Mouse (Mus musculus): ENCODE data around the gene Socs2. TPM values are rescaled to one million over a fixed set of nuclear protein-coding genes. Genes with fewer than 3 reads are reported as not detected.

The Socs2 gene
- total and polyA plus RNA-seq, 3 experiments = 87.7 to 202 (median 136) TPM

DNA sequence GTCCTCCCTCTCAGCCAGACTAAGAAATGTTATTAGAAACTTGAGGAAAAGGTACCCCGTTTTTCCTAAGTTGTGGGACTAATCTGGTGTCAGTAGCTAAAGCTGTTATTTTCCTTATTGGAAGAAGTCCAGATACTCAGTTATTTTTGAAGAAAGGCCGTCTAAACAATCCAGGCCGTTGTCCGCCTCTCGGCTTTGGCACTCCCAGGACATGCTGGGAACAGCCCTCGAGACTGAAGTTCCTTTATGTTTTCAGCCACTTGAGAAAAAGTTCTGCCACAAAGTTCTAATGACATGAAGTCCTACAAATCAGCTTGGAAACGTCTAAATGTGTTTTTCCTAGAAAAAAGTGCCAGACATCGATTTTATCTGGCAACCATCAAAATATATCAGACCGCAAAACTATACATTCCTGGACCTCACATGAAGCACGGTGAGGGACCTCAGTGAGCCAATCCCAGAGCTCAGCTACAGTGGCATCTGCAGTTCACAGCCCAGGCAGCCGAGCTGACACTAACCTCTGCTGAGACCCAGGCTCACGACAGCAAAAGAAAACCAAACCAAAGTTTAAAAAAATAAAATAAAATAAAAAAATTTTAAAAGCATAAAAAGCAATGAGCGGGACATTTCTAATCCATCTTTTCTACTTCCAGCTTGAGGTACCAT, 17.2 kb downstream of the Socs2 start:
- TF ChIP-seq CTCF (IDR thresholded peaks at IDR 0.05; ENCODE audit: low read depth, low read length) = no peak
- TF ChIP-seq GATA1 (IDR thresholded peaks at IDR 0.05; ENCODE audit: borderline replicate concordance, low read length) = no peak
- no peak for TF ChIP-seq TAL1 (conservative IDR thresholded peaks at IDR 0.05; ENCODE audit: low read depth, low read length)
- no peak for TF ChIP-seq POLR2AphosphoS5 (IDR thresholded peaks at IDR 0.05; ENCODE audit: insufficient replicate concordance, low read depth, low read length)
- no peak for TF ChIP-seq GATA2 (IDR thresholded peaks at IDR 0.05; ENCODE audit: borderline replicate concordance, low read depth, low read length)
- H3K27me3 ChIP-seq (ENCODE audit: insufficient read depth, low read length) = peaks cover 3% of the 10 kb centered on the region; the same call in 1 of the 2 replicates
- peaks cover 31% of the 10 kb centered on the region for H3K36me3 ChIP-seq (replicated peaks)
- H3K4me3 ChIP-seq (ENCODE audit: low read depth, low read length) = no peak overlapping the region
- ATAC-seq (ENCODE audit: extremely low read depth, insufficient number of reproducible peaks, low FRiP score, poor library complexity, severe bottlenecking) (no peak), DNase-seq (ENCODE audit: low spot score) (no peak)
- H3K4me1 ChIP-seq (ENCODE audit: insufficient read depth, low read depth, low read length) = peaks cover 19% of the 10 kb centered on the region
- no peaks in the 10 kb centered on the region for H3K9me3 ChIP-seq (replicated peaks)

DNA sequence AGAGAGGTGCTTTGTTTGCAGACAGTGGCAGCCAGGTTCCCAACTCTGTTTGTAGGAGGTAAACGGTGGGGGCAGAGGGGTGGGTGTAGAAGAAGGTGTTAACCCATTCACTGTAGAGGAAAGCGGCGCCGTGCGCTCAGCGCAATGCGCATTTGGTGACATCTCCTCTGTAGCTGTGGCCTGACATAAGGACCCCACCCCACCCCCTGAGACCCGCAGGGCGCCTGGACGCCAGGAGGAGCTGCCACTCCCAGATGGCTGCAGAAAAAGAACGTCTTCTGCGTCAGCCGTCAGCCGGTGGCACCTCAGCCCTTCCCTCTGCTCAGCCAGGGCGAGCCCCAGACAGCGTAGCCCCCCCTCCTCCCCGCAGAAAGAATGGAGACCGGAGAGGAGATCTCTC, 18.5 kb downstream of the Socs2 start:
- Histone ChIP-seq H3K27me3 (ENCODE audit: insufficient read depth, low read length) (peaks cover 5% of the 10 kb centered on the region; the same call in 1 of the 2 replicates), H3K9me3 (replicated peaks) (no peaks in the 10 kb centered on the region), H3K4me3 (ENCODE audit: low read depth, low read length) (no peak overlapping the region), H3K36me3 (replicated peaks) (peaks cover 26% of the 10 kb centered on the region), H3K4me1 (ENCODE audit: insufficient read depth, low read depth, low read length) (peaks cover 19% of the 10 kb centered on the region)
- TF ChIP-seq GATA2 (IDR thresholded peaks at IDR 0.05; ENCODE audit: borderline replicate concordance, low read depth, low read length) = no peak
- no peak for TF ChIP-seq GATA1 (IDR thresholded peaks at IDR 0.05; ENCODE audit: borderline replicate concordance, low read length)
- TF ChIP-seq POLR2AphosphoS5 (IDR thresholded peaks at IDR 0.05; ENCODE audit: insufficient replicate concordance, low read depth, low read length) = no peak
- TF ChIP-seq TAL1 (conservative IDR thresholded peaks at IDR 0.05; ENCODE audit: low read depth, low read length) = no peak
- no peak for TF ChIP-seq CTCF (IDR thresholded peaks at IDR 0.05; ENCODE audit: low read depth, low read length)
- DNase-seq (ENCODE audit: low spot score) = no peak
- ATAC-seq (ENCODE audit: extremely low read depth, insufficient number of reproducible peaks, low FRiP score, poor library complexity, severe bottlenecking) = no peak

DNA sequence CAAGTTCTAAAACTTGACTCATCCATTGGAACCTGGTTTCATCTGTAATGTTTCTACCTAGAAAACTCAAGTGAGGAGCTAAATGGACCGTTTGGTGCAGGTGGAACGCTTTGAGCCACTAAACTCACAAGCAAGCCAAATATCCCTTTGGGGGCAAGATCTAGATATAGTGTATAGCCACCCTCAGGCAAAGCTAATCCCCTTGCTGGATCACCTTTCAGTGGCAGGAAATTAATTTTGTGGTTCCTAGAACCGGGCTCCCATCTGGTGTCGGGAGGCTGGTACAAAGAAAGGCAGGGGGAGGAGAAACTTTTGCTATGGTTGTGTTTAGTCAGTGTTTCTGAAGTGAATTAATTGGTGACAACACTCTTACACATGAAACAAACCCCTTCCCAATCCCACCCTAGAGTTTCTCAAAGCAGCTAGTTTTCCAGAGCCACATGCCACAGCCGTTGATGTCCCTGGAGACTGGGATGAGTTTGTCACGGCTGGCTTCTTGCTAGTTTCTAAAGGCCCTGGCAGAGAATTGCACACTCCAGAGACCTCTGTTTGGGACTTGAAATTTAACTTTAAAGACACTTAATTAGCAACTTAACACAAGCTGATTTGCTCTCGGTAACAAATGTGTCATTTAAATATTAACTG, 19.7 kb downstream of the Socs2 start:
- Histone ChIP-seq H3K27me3 (ENCODE audit: insufficient read depth, low read length) (peaks cover 5% of the 10 kb centered on the region; the same call in 1 of the 2 replicates), H3K9me3 (replicated peaks) (no peaks in the 10 kb centered on the region)

DNA sequence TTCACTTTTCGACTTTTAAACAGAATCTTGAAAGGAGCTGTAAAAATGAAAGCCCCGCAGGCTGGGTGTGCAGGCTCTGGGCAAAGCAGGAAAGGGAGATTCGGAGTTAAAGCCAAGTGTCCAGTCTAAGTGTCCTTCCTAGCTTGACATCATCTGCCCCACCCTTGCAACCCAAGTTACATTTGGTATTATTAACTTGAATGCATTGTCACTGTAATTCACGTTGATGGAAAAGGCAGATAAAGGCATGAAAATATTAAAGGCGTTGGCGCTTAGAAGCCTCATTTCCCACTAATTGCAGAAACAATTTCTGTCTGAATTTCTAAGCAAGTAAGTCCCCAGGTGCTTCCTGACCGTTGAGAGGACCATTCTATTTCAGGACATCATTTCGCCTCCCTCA, 20.6 kb downstream of the Socs2 start:
- peaks cover 14% of the 10 kb centered on the region for H3K36me3 ChIP-seq (replicated peaks)
- DNase-seq (ENCODE audit: low spot score) (no peak), ATAC-seq (ENCODE audit: extremely low read depth, insufficient number of reproducible peaks, low FRiP score, poor library complexity, severe bottlenecking) (no peak)
- peaks cover 19% of the 10 kb centered on the region for H3K4me1 ChIP-seq (ENCODE audit: insufficient read depth, low read depth, low read length)
- H3K4me3 ChIP-seq (ENCODE audit: low read depth, low read length) = no peak overlapping the region
- H3K27me3 ChIP-seq (ENCODE audit: insufficient read depth, low read length) = peaks cover 5% of the 10 kb centered on the region; the same call in 1 of the 2 replicates
- TF ChIP-seq GATA2 (IDR thresholded peaks at IDR 0.05; ENCODE audit: borderline replicate concordance, low read depth, low read length) = no peak
- no peak for TF ChIP-seq CTCF (IDR thresholded peaks at IDR 0.05; ENCODE audit: low read depth, low read length)
- no peak for TF ChIP-seq TAL1 (conservative IDR thresholded peaks at IDR 0.05; ENCODE audit: low read depth, low read length)
- TF ChIP-seq GATA1 (IDR thresholded peaks at IDR 0.05; ENCODE audit: borderline replicate concordance, low read length) = no peak
- TF ChIP-seq POLR2AphosphoS5 (IDR thresholded peaks at IDR 0.05; ENCODE audit: insufficient replicate concordance, low read depth, low read length) = no peak
- no peaks in the 10 kb centered on the region for H3K9me3 ChIP-seq (replicated peaks)

More for the DNA sequence above, 19.7 kb downstream of the Socs2 start:
- DNase-seq (ENCODE audit: low spot score) (no peak), ATAC-seq (ENCODE audit: extremely low read depth, insufficient number of reproducible peaks, low FRiP score, poor library complexity, severe bottlenecking) (no peak)
- Histone ChIP-seq H3K4me1 (ENCODE audit: insufficient read depth, low read depth, low read length) (peaks cover 19% of the 10 kb centered on the region), H3K4me3 (ENCODE audit: low read depth, low read length) (no peak overlapping the region), H3K36me3 (replicated peaks) (peaks cover 20% of the 10 kb centered on the region)
- no peak for TF ChIP-seq GATA1 (IDR thresholded peaks at IDR 0.05; ENCODE audit: borderline replicate concordance, low read length)
- TF ChIP-seq TAL1 (conservative IDR thresholded peaks at IDR 0.05; ENCODE audit: low read depth, low read length) = no peak
- TF ChIP-seq GATA2 (IDR thresholded peaks at IDR 0.05; ENCODE audit: borderline replicate concordance, low read depth, low read length) = no peak

DNA sequence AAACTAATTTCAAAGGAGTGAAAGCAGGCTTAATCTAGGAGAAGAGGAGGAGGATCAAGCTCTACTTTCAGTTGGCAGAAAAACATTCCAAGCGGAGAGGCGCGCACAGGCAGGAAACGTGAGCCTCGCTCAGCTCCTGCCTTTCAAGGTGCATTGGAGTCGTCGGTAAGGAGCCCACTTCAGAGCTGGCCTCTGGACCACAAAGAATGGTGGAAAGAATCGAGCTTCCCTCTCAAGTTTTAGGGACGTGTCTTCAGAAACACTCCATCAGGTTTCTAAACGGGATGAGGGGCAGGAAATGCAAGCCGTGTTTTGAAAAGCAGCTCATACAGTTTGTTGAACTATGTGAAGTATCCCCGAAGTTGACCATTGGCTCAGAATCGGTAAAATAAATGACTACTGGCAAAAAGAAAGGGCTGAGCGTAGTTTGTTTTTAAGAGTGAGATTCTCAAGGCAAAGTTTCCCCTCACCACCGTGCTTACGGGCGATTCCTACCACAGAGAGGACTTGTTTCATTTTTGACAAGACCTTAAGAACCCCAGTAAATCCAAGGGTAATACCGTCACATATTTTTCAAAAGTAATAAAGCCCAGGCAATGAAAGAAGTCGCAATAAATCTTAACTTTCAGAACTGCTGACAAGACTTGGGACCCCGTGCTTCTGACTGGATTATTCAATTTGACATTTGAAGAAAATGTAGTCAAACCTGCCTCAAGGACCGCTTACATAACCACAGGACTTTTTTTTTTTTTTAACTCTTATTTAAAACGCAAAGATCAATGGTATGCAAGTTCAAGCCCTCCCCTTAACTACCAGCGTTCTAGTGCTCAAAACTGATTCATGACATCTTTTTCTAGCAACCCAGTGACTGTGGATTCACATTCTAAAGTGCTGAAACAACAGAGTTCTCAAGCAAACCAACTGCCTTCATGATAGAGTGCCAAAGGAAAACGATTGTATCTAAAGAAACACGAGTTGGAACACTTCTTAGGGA, 21.9 kb downstream of the Socs2 start:
- Histone ChIP-seq H3K9me3 (replicated peaks) (no peaks in the 10 kb centered on the region), H3K27me3 (ENCODE audit: insufficient read depth, low read length) (peaks cover 5% of the 10 kb centered on the region; the same call in 1 of the 2 replicates), H3K4me1 (ENCODE audit: insufficient read depth, low read depth, low read length) (peaks cover 15% of the 10 kb centered on the region), H3K4me3 (ENCODE audit: low read depth, low read length) (no peak overlapping the region), H3K36me3 (replicated peaks) (peaks cover 8% of the 10 kb centered on the region)
- ATAC-seq (ENCODE audit: extremely low read depth, insufficient number of reproducible peaks, low FRiP score, poor library complexity, severe bottlenecking) = no peak
- no peak for DNase-seq (ENCODE audit: low spot score)
- TF ChIP-seq GATA2 (IDR thresholded peaks at IDR 0.05; ENCODE audit: borderline replicate concordance, low read depth, low read length) (no peak), TAL1 (conservative IDR thresholded peaks at IDR 0.05; ENCODE audit: low read depth, low read length) (no peak), GATA1 (IDR thresholded peaks at IDR 0.05; ENCODE audit: borderline replicate concordance, low read length) (no peak)

DNA sequence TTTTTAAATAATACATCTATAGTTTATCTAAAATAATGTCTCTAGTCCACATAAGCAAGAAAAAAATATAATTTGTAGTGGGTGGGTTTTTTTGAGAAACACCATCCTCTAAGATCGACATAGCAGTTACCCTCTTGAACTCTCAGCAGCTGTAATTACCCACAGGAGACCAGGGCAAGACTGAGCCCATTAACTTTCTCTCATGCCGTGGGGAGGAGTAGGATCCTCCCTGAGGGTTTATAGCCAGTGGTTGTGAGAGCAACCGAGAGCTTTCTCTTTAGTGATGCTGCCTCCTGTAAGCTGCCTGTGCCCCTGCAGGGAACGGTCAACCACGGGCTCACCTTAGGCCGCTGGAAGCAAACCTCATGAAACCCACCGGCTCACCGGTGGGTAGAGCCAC, 24.9 kb downstream of the Socs2 start:
- TF ChIP-seq CTCF (IDR thresholded peaks at IDR 0.05; ENCODE audit: low read depth, low read length) (no peak), GATA2 (IDR thresholded peaks at IDR 0.05; ENCODE audit: borderline replicate concordance, low read depth, low read length) (no peak), GATA1 (IDR thresholded peaks at IDR 0.05; ENCODE audit: borderline replicate concordance, low read length) (no peak), POLR2AphosphoS5 (IDR thresholded peaks at IDR 0.05; ENCODE audit: insufficient replicate concordance, low read depth, low read length) (no peak), TAL1 (conservative IDR thresholded peaks at IDR 0.05; ENCODE audit: low read depth, low read length) (no peak)
- ATAC-seq (ENCODE audit: extremely low read depth, insufficient number of reproducible peaks, low FRiP score, poor library complexity, severe bottlenecking) = no peak

More for the DNA sequence above, 24.9 kb downstream of the Socs2 start:
- Histone ChIP-seq H3K9me3 (replicated peaks) (no peaks in the 10 kb centered on the region), H3K27me3 (ENCODE audit: insufficient read depth, low read length) (peaks cover 2% of the 10 kb centered on the region; the same call in 1 of the 2 replicates), H3K4me1 (ENCODE audit: insufficient read depth, low read depth, low read length) (peaks cover 8% of the 10 kb centered on the region), H3K36me3 (replicated peaks) (peaks cover 12% of the 10 kb centered on the region), H3K4me3 (ENCODE audit: low read depth, low read length) (no peak overlapping the region)
- no peak for DNase-seq (ENCODE audit: low spot score)

Data from G1E (cell line).